Mouse (Mus musculus): ENCODE measurements around the gene Naa16.
"Not testable (repeated sequence)": the region's sequence is repeated elsewhere in the genome, so short reads cannot be mapped to it uniquely, and the experiment has no call there.

The Naa16 gene

GRCm38 (mm10) chr14:79390265-79390926 is at the start of gene Naa16:
Naa16 (minus strand) TSS chr14:79390778.
- in situ Hi-C loops (cut with MboI; ENCODE audit: low sequenced_read_pairs) = no loop called here

DNA sequence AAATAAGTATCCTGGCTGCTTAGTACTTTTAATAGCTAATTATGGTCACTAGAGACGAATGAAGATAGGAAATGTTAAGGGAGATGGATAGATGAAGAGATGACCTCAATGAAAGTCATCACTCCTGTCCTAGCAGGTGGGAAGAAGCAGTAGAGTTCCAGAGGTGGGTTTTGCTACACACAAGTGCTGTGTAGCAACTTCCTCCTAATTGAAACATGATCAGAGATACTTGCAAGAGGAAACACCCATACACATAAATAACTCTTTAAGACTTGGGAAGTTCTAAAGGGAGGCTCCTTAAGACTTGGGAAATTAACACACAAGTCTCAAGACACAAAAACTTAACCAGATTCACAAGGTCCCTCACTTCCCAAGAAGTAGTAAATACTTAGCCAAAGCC is 43.5 kb upstream of the Naa16 start:
- in situ Hi-C loops (cut with MboI; ENCODE audit: low sequenced_read_pairs) = no loop called here

GRCm38 (mm10) chr14:79426730-79427365 is 36.3 kb upstream of the Naa16 start:
- in situ Hi-C loops (cut with MboI; ENCODE audit: low sequenced_read_pairs) = not testable (repeated sequence)

- in situ Hi-C loops (cut with MboI; ENCODE audit: low sequenced_read_pairs) = no loop called here
Measured at GRCm38 (mm10) chr14:79425979-79426729, 35.6 kb upstream of the Naa16 start, which contains the start of gene Kbtbd7. Kbtbd7 (plus strand) TSS chr14:79426511.

GRCm38 (mm10) chr14:79420083-79420685 is 29.6 kb upstream of the Naa16 start:
- in situ Hi-C loops (cut with MboI; ENCODE audit: low sequenced_read_pairs) = no loop called here

DNA sequence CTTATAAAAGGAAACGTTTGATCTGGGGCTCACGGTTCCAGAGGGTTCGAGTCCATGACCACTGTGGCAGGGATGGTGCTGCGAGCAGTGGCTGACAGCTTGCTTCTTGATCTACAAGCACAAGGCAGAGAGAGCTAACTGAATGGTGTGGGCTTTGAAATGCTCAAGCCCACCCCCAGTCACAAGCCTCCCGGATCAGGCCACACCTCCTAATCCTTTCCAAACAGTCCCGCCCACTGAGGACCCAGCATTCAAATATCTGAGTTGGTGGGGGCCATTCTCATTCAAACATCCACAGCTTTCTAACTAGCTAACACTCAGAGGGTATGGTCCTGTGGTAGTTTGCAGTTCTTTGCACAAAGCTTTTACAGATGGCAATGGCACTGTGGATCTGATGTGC is 22.5 kb upstream of the Naa16 start:
- in situ Hi-C loops (cut with MboI; ENCODE audit: low sequenced_read_pairs) = no loop called here

DNA sequence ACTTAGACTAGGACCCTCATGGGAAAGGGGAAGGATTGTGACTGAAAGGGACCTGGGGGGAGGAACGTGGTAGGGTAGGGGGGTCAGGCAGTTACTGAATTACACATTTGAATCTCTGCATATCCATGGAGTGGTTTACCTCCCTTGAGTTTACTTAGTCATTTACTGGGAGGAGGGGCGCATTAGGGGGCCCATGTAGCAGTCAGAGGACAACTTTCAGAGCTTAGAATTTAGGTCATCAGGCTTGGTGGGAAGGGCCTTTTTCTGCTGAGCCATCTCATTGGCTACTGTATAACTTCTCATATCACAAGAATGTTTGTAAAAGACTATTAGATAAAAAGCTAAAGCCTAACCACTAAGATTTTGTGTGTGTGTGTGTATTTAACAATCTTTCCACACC is 20.1 kb upstream of the Naa16 start:
- in situ Hi-C loops (cut with MboI; ENCODE audit: low sequenced_read_pairs) = no loop called here

DNA sequence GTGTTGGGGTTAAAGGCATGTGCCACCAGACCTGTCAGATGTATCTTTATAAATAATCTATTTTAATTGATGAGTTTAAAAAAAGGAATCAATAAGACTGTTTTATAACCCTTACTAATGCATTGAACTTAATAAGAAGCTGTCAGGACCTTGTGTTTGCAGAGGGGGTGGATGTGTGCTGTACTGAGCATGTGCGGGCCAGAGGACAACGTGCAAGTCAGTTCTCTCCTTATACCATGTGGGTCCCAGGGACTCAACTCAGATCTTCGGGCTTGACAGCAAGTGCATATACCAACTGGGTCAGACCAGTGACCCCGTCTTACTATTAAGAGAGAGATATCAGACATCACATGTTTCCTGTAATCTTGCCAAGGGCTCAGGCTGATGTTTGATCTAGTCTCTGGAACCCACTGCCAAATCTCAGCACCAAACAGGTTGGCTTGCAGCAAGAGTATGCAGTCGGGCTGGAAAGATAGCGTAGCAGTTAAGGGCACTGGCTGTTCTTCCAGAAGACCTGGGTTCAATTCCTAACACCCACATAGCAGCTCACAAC is 18.8 kb upstream of the Naa16 start:
- in situ Hi-C loops (cut with MboI; ENCODE audit: low sequenced_read_pairs) = no loop called here

- in situ Hi-C loops (cut with MboI; ENCODE audit: low sequenced_read_pairs) = no loop called here
Measured at GRCm38 (mm10) chr14:79407641-79408040, 17.1 kb upstream of the Naa16 start.

DNA sequence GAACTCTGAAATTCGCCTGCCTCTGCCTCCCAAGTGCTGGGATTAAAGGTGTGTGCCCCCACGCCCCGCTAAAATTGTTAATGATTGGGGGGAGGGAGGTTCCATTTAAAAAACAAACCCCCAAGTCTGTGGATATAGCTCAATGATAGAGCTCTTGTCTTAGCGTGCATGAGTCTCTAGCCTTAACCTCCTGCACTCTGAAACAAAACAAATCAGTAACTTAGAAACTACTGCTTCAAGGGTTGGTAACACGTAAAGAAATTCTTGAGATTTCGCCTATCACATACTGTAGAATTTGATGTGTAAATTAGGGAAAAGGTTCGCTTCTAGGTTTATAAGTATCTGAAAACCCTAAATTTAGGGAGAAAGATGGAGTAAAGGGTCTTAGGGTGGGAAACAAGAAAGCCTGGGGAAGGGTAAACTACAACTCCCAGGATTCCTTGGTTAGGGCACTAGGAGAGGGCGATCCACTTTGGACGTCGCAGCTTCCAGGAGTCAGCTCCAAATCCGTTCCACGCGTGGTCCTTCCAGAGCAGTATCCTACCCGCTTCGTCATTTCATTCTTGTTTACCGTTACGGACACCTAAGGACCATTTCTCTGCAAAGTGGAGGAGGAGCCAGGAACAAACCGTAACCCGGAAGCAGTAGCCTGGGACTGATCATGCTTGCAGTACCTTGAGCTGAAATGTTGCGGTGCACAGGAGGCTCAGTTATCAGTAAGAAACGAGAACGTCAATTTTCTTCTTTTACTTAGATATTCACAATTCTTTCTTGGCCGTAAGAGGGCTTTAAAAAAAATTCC is 6.9 kb upstream of the Naa16 start, which contains the start of gene Mtrf1:
Gene Mtrf1 (plus strand): TSS at position 452 of the 802 bp plus-strand sequence.
- in situ Hi-C loops (cut with MboI; ENCODE audit: low sequenced_read_pairs) = loop anchor here (5.0 kb wide), 1 partner anchor 70 kb away; no protein-coding TSS in a partner anchor

GRCm38 (mm10) chr14:79394564-79394963 is 4.0 kb upstream of the Naa16 start:
- in situ Hi-C loops (cut with MboI; ENCODE audit: low sequenced_read_pairs) = no loop called here

- in situ Hi-C loops (cut with MboI; ENCODE audit: low sequenced_read_pairs) = no loop called here
Measured at GRCm38 (mm10) chr14:79393289-79393688, 2.7 kb upstream of the Naa16 start.

- in situ Hi-C loops (cut with MboI; ENCODE audit: low sequenced_read_pairs) = no loop called here
Measured at GRCm38 (mm10) chr14:79389438-79390264, 927 bp downstream of the Naa16 start.

DNA sequence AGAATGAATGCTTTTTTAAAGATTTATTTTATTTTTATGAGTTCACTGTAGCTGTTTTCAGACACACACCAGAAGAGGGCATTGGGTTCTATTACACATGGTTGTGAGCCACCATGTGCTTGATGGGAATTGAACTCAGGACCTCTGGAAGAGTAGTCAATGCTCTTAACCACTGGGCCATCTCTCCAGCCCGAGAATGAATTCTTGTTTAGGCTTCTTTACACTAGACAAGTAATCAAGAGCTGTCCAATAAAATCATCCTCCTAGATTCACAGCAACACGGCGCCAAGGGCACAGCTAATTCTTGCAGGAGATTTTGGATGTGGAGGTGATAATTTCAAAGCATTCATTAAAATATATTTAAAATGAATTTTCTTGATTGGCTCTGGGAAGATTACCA is 2.3 kb downstream of the Naa16 start:
- in situ Hi-C loops (cut with MboI; ENCODE audit: low sequenced_read_pairs) = no loop called here

- in situ Hi-C loops (cut with MboI; ENCODE audit: low sequenced_read_pairs) = no loop called here
Measured at GRCm38 (mm10) chr14:79383120-79383519, 7.5 kb downstream of the Naa16 start.

- in situ Hi-C loops (cut with MboI; ENCODE audit: low sequenced_read_pairs) = no loop called here
Measured at GRCm38 (mm10) chr14:79377041-79377440, 13.5 kb downstream of the Naa16 start.

DNA sequence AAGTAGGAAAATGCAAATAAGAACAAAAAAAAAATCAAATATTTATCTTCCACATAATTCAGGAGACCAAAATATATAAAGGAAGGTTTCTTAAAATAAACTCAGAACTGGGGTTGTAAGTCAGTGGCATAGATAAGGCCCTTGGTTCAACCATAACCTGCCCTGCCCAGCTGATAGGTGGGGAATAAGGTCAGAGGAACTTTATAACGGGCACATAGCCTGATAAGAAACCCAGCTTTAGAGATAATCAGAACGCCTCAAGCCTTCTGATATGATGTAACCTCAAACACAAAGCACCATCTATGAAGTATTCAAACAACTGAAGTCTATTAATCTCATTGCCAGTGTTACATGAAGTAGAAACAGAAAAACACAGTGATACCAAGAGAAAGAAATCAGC is 32.5 kb downstream of the Naa16 start:
- in situ Hi-C loops (cut with MboI; ENCODE audit: low sequenced_read_pairs) = no loop called here

DNA sequence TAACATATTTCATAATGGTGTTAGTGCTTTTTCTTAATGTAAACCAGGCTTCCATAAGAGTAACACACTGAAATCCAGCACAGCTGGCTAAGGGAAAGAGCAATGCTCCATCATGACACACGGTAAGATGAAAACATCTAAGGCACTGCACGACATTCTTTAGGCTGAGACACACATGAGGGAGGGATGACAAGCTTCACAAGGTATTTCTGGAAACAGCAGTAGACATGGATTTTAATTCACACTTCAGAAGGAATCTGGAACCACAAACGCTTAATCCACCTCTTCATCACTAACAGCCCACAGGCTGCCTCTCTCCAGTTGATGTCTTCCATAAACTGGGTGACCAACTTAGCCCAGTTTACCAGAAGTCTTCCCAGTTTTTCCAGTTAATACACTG is 44.2 kb downstream of the Naa16 start:
- in situ Hi-C loops (cut with MboI; ENCODE audit: low sequenced_read_pairs) = no loop called here

DNA sequence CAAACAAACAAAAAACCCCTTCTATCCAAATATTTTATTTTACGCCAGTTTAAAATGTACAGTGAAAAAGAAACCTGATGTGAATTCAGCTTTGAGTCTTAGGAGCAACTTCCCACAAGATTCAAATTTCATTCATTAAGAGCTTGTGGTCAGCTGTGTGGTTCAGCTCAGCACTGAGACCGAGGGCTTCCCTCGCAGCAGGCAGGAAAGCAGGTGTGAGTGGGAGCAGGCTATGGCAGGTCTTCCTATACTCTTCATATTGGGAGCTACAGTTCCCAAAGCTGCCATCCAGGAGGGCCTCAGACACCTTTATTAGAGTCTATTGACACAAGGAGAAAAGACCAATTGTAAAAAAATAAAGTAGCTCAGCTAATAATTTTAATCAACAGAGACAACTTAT is 55.0 kb downstream of the Naa16 start:
- in situ Hi-C loops (cut with MboI; ENCODE audit: low sequenced_read_pairs) = no loop called here

Measured in CH12F3 (cell line).